ENCODE assay signal across 16 mouse cellular contexts in the genomic region with DNA sequence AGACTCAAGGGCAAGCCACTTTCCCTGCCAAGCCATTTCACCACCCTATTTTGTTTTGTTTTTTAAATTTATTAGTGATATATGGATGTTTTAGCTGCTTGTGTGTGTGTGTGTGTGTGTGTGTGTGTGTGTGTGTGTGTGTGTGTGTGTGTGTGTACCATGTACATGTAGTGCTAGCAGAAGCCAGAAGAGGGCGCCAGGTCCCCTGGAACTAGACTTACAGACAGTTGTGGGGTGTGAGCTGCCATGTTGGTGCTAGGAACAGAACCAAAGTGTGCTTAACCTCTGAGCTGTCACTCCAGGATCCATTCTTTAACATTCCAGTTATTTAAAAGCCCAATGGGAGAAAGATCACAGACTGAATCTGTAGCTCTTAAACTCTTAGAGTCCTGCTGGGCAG. TPM values are rescaled to one million over a fixed set of nuclear protein-coding genes. Genes with fewer than 3 reads are reported as not detected.
DNase-seq lines count a peak whose midpoint lies in the region; ATAC-seq and TF ChIP-seq lines count a peak whose summit lies in the region.
"Had no signal": no experiment of that assay in that cellular context is flagged by ENCODE, and none has a peak within 500 bp of the region (broad histone marks: within the 10 kb centered on the region; RNA-seq: fewer than 3 reads in every experiment).

No protein-coding gene starts in this region.

- 68% methylated on average over 1 of the region's 1 CpGs for WGBS in hindbrain, postnatal 0 days
- WGBS in hindbrain, embryonic 16.5 days: 100% methylated on average over 1 of the region's 1 CpGs
- 67% methylated on average over 1 of the region's 1 CpGs for WGBS in lung, postnatal 0 days
- WGBS in forebrain, embryonic 16.5 days: 93% methylated on average over 1 of the region's 1 CpGs

- H3K27ac ChIP-seq in hindbrain, postnatal 0 days: no peak overlapping the region
- H3K27ac ChIP-seq in hindbrain, embryonic 16.5 days (ENCODE audit: low read depth, low read length): no peak overlapping the region
- H3K27ac ChIP-seq in lung, postnatal 0 days (ENCODE audit: low read length): no peak overlapping the region
- H3K27ac ChIP-seq in ES-Bruce4 (ENCODE audit: insufficient read depth, low read length): no peak overlapping the region
- H3K27ac ChIP-seq in forebrain, embryonic 16.5 days (ENCODE audit: low read length): no peak overlapping the region
- H3K27ac ChIP-seq: lung, embryonic 15.5 days; midbrain, embryonic 12.5 days; neural tube, embryonic 13.5 days had no signal

- TF ChIP-seq EP300 in lung, postnatal 0 days (IDR thresholded peaks at IDR 0.05): no peak
- TF ChIP-seq EP300 in ES-Bruce4 (IDR thresholded peaks at IDR 0.05; ENCODE audit: insufficient read depth, low read depth, low read length): no peak

- peak; percentile 38 for TF ChIP-seq CTCF in hindbrain, postnatal 0 days (IDR thresholded peaks at IDR 0.05; ENCODE audit: low read depth)
- TF ChIP-seq CTCF in lung, postnatal 0 days (IDR thresholded peaks at IDR 0.05): peak; percentile 33; the same call in 1 of the 2 replicates
- peak; percentile 28 for TF ChIP-seq CTCF in ES-Bruce4 (IDR thresholded peaks at IDR 0.05; ENCODE audit: low read depth, low read length)

- H3K4me2 ChIP-seq in hindbrain, postnatal 0 days (ENCODE audit: low read depth, low read length): no peak overlapping the region
- H3K4me2 ChIP-seq in hindbrain, embryonic 16.5 days (ENCODE audit: low read length): no peak overlapping the region
- no peak overlapping the region for H3K4me2 ChIP-seq in lung, postnatal 0 days (replicated peaks; ENCODE audit: low read depth, low read length)
- no peak overlapping the region for H3K4me2 ChIP-seq in forebrain, embryonic 16.5 days (ENCODE audit: low read length)
- H3K4me2 ChIP-seq: lung, embryonic 15.5 days; midbrain, embryonic 12.5 days; neural tube, embryonic 13.5 days had no signal

- peaks cover 16% of the 10 kb centered on the region for H3K36me3 ChIP-seq in hindbrain, postnatal 0 days (ENCODE audit: insufficient read depth, low read length)
- H3K36me3 ChIP-seq in hindbrain, embryonic 16.5 days (ENCODE audit: control insufficient read depth, insufficient read depth, low read length): peaks cover 12% of the 10 kb centered on the region
- no peaks in the 10 kb centered on the region; the same call in 1 of the 2 replicates for H3K36me3 ChIP-seq in lung, postnatal 0 days (ENCODE audit: insufficient read depth, low read length)
- peaks cover 8% of the 10 kb centered on the region for H3K36me3 ChIP-seq in ES-Bruce4 (ENCODE audit: control insufficient read depth, insufficient read depth, low read length, poor library complexity, severe bottlenecking)
- H3K36me3 ChIP-seq in forebrain, embryonic 16.5 days (ENCODE audit: control insufficient read depth, insufficient read depth): peaks cover 18% of the 10 kb centered on the region

- H3K9me3 ChIP-seq in hindbrain, postnatal 0 days (ENCODE audit: low read length): no peaks in the 10 kb centered on the region
- H3K9me3 ChIP-seq in hindbrain, embryonic 16.5 days (ENCODE audit: control insufficient read depth, low read length): no peaks in the 10 kb centered on the region
- H3K9me3 ChIP-seq in lung, postnatal 0 days (ENCODE audit: low read length): no peaks in the 10 kb centered on the region
- H3K9me3 ChIP-seq in ES-Bruce4 (replicated peaks; ENCODE audit: control insufficient read depth, insufficient read depth, low read length, poor library complexity, severe bottlenecking): no peaks in the 10 kb centered on the region
- peaks cover 4% of the 10 kb centered on the region; the same call in 1 of the 2 replicates for H3K9me3 ChIP-seq in forebrain, embryonic 16.5 days (ENCODE audit: control insufficient read depth, low read length)
- H3K9me3 ChIP-seq: lung, embryonic 15.5 days; neural tube, embryonic 13.5 days had no signal

- H3K4me1 ChIP-seq in hindbrain, postnatal 0 days (ENCODE audit: insufficient read depth, low read length): no peaks in the 10 kb centered on the region
- no peaks in the 10 kb centered on the region for H3K4me1 ChIP-seq in hindbrain, embryonic 16.5 days (ENCODE audit: control insufficient read depth, insufficient read depth, low read depth, low read length)
- H3K4me1 ChIP-seq in lung, postnatal 0 days (ENCODE audit: insufficient read depth, low read depth, low read length): no peaks in the 10 kb centered on the region
- H3K4me1 ChIP-seq in ES-Bruce4 (ENCODE audit: control insufficient read depth, insufficient read depth, low read length): no peaks in the 10 kb centered on the region
- H3K4me1 ChIP-seq in forebrain, embryonic 16.5 days (replicated peaks; ENCODE audit: control insufficient read depth, insufficient read depth, low read length): no peaks in the 10 kb centered on the region
- H3K4me1 ChIP-seq: midbrain, embryonic 12.5 days; neural tube, embryonic 13.5 days had no signal

- no peak for TF ChIP-seq POLR2A in ES-Bruce4 (IDR thresholded peaks at IDR 0.05; ENCODE audit: insufficient read depth, low read length)

- H3K27me3 ChIP-seq in hindbrain, postnatal 0 days (ENCODE audit: insufficient read depth, low read length): no peaks in the 10 kb centered on the region
- no peaks in the 10 kb centered on the region for H3K27me3 ChIP-seq in hindbrain, embryonic 16.5 days (replicated peaks; ENCODE audit: control insufficient read depth, insufficient read depth, low read length)
- no peaks in the 10 kb centered on the region for H3K27me3 ChIP-seq in lung, postnatal 0 days (replicated peaks; ENCODE audit: insufficient read depth, low read length)
- H3K27me3 ChIP-seq in ES-Bruce4 (ENCODE audit: control insufficient read depth, insufficient read depth, low read length, poor library complexity, severe bottlenecking): no peaks in the 10 kb centered on the region
- H3K27me3 ChIP-seq in forebrain, embryonic 16.5 days (replicated peaks; ENCODE audit: control insufficient read depth, insufficient read depth, low read length): no peaks in the 10 kb centered on the region
- H3K27me3 ChIP-seq: lung, embryonic 15.5 days; midbrain, embryonic 12.5 days; neural tube, embryonic 13.5 days had no signal

- no peak for ATAC-seq in hindbrain, postnatal 0 days
- no peak for ATAC-seq in hindbrain, embryonic 16.5 days
- no peak for ATAC-seq in lung, postnatal 0 days
- no peak for ATAC-seq in forebrain, embryonic 16.5 days

- no peak overlapping the region for H3K9ac ChIP-seq in hindbrain, postnatal 0 days (replicated peaks; ENCODE audit: low read length)
- no peak overlapping the region for H3K9ac ChIP-seq in hindbrain, embryonic 16.5 days (ENCODE audit: low read depth, low read length)
- no peak overlapping the region for H3K9ac ChIP-seq in lung, postnatal 0 days (replicated peaks; ENCODE audit: low read depth)
- H3K9ac ChIP-seq in ES-Bruce4 (ENCODE audit: low read depth, poor library complexity, severe bottlenecking): no peak overlapping the region
- no peak overlapping the region for H3K9ac ChIP-seq in forebrain, embryonic 16.5 days (replicated peaks; ENCODE audit: low read depth, low read length)
- H3K9ac ChIP-seq: lung, embryonic 15.5 days; midbrain, embryonic 12.5 days; neural tube, embryonic 13.5 days had no signal

- intact Hi-C loops in heart, postnatal 36 days (cut with DNase I): no loop called here

- no peak for DNase-seq in hindbrain, postnatal 0 days (ENCODE audit: low spot score)
- DNase-seq in lung, postnatal 0 days (ENCODE audit: low spot score): no peak
- DNase-seq in lung, adult 18-20 months: no peak
- DNase-seq in c-Kit-negative CD71-positive TER-119-positive erythroid progenitor cells, embryonic 14.5 days (ENCODE audit: low read depth, low spot score): peak; percentile 5
- no peak for DNase-seq in heart, postnatal 36 days
- DNase-seq: embryo, embryonic 11 days; gastrocnemius, postnatal 25 days; heart, postnatal 10 days; kidney, adult 9 months; right cerebral cortex, adult 18-20 months had no signal

- no peak overlapping the region for H3K4me3 ChIP-seq in hindbrain, postnatal 0 days (ENCODE audit: low read length)
- H3K4me3 ChIP-seq in hindbrain, embryonic 16.5 days (ENCODE audit: low read length): no peak overlapping the region
- H3K4me3 ChIP-seq in lung, postnatal 0 days (ENCODE audit: low read depth, low read length): no peak overlapping the region
- no peak overlapping the region for H3K4me3 ChIP-seq in ES-Bruce4 (ENCODE audit: low read depth, low read length)
- H3K4me3 ChIP-seq in forebrain, embryonic 16.5 days (replicated peaks; ENCODE audit: low read length): no peak overlapping the region
- H3K4me3 ChIP-seq: lung, embryonic 15.5 days; midbrain, embryonic 12.5 days; neural tube, embryonic 13.5 days had no signal

RNA-seq across cellular contexts. Expression of gene Tubg1, which starts 7.3 kb away (rescaled TPM):
- 59.3 and 68.3 TPM in 2 replicates for total RNA-seq in hindbrain, postnatal 0 days (2014; rRNA removed)
- 71.5 and 72.8 TPM in 2 replicates for polyA plus RNA-seq in hindbrain, postnatal 0 days (2015; fragmentation: Nextera tagmentation; extraction: Ambion mirVana)
- 79.6 and 80.2 TPM in 2 replicates for polyA plus RNA-seq in hindbrain, embryonic 16.5 days (2015; fragmentation: Nextera tagmentation; extraction: Ambion mirVana)
- 25.8 TPM in 2 replicates for polyA plus RNA-seq in lung, postnatal 0 days (2015; fragmentation: Nextera tagmentation; extraction: Ambion mirVana)
- 55.3 and 60.5 TPM in 2 replicates for polyA plus RNA-seq in ES-Bruce4 (2011; ENCODE audit: insufficient read depth, insufficient read length, low read depth, missing spikeins)
- 90.7 and 93.0 TPM in 2 replicates for polyA plus RNA-seq in forebrain, embryonic 16.5 days (2015; fragmentation: Nextera tagmentation; extraction: Ambion mirVana)
- 10 to 100 TPM; 23.2 to 24.1 TPM for total RNA-seq in heart, postnatal 36 days (2021)

RNA-seq across cellular contexts. Expression of gene Retreg3, which starts 7.4 kb away (rescaled TPM):
- 56.8 and 68.4 TPM in 2 replicates for total RNA-seq in hindbrain, postnatal 0 days (2014; rRNA removed)
- 23.4 and 24.7 TPM in 2 replicates for polyA plus RNA-seq in hindbrain, postnatal 0 days (2015; fragmentation: Nextera tagmentation; extraction: Ambion mirVana)
- 22.8 and 24.3 TPM in 2 replicates for polyA plus RNA-seq in hindbrain, embryonic 16.5 days (2015; fragmentation: Nextera tagmentation; extraction: Ambion mirVana)
- 18.8 and 18.9 TPM in 2 replicates for polyA plus RNA-seq in lung, postnatal 0 days (2015; fragmentation: Nextera tagmentation; extraction: Ambion mirVana)
- 32.3 and 33.6 TPM in 2 replicates for polyA plus RNA-seq in ES-Bruce4 (2011; ENCODE audit: insufficient read depth, insufficient read length, low read depth, missing spikeins)
- polyA plus RNA-seq in forebrain, embryonic 16.5 days (2015; fragmentation: Nextera tagmentation; extraction: Ambion mirVana): 24.5 and 25.2 TPM in 2 replicates
- 10 to 100 TPM; 34.2 to 36.3 TPM for total RNA-seq in heart, postnatal 36 days (2021)

RNA-seq across cellular contexts. Expression of gene Tubg2, which starts 28.6 kb away (rescaled TPM):
- total RNA-seq in hindbrain, postnatal 0 days (2014; rRNA removed): 29.7 and 40.8 TPM in 2 replicates
- 57.7 and 62.8 TPM in 2 replicates for polyA plus RNA-seq in hindbrain, postnatal 0 days (2015; fragmentation: Nextera tagmentation; extraction: Ambion mirVana)
- polyA plus RNA-seq in hindbrain, embryonic 16.5 days (2015; fragmentation: Nextera tagmentation; extraction: Ambion mirVana): 56.9 and 60.3 TPM in 2 replicates
- 1.9 and 2.3 TPM in 2 replicates for polyA plus RNA-seq in lung, postnatal 0 days (2015; fragmentation: Nextera tagmentation; extraction: Ambion mirVana)
- polyA plus RNA-seq in ES-Bruce4 (2011; ENCODE audit: insufficient read depth, insufficient read length, low read depth, missing spikeins): 1.9 and 3.0 TPM in 2 replicates
- 36.2 and 43.0 TPM in 2 replicates for polyA plus RNA-seq in forebrain, embryonic 16.5 days (2015; fragmentation: Nextera tagmentation; extraction: Ambion mirVana)
- total RNA-seq in heart, postnatal 36 days (2021): 1 to 10 TPM; 3.7 to 3.9 TPM

RNA-seq across cellular contexts. Expression of gene Psmc3ip, which starts 31.8 kb away (rescaled TPM):
- total RNA-seq in hindbrain, postnatal 0 days (2014; rRNA removed): 2.9 and 5.5 TPM in 2 replicates
- 16.3 and 17.5 TPM in 2 replicates for polyA plus RNA-seq in hindbrain, postnatal 0 days (2015; fragmentation: Nextera tagmentation; extraction: Ambion mirVana)
- 17.9 and 19.0 TPM in 2 replicates for polyA plus RNA-seq in hindbrain, embryonic 16.5 days (2015; fragmentation: Nextera tagmentation; extraction: Ambion mirVana)
- 9.8 and 10.4 TPM in 2 replicates for polyA plus RNA-seq in lung, postnatal 0 days (2015; fragmentation: Nextera tagmentation; extraction: Ambion mirVana)
- 35.1 and 35.3 TPM in 2 replicates for polyA plus RNA-seq in ES-Bruce4 (2011; ENCODE audit: insufficient read depth, insufficient read length, low read depth, missing spikeins)
- 37.3 and 43.6 TPM in 2 replicates for polyA plus RNA-seq in forebrain, embryonic 16.5 days (2015; fragmentation: Nextera tagmentation; extraction: Ambion mirVana)
- 1 to 10 TPM; 1.9 to 4.1 TPM for total RNA-seq in heart, postnatal 36 days (2021)

RNA-seq across cellular contexts. Expression of gene Mlx, which starts 40.0 kb away (rescaled TPM):
- 42.2 and 75.2 TPM in 2 replicates for total RNA-seq in hindbrain, postnatal 0 days (2014; rRNA removed)
- polyA plus RNA-seq in hindbrain, postnatal 0 days (2015; fragmentation: Nextera tagmentation; extraction: Ambion mirVana): 58.3 and 61.0 TPM in 2 replicates
- 91.5 and 101 TPM in 2 replicates for polyA plus RNA-seq in hindbrain, embryonic 16.5 days (2015; fragmentation: Nextera tagmentation; extraction: Ambion mirVana)
- polyA plus RNA-seq in lung, postnatal 0 days (2015; fragmentation: Nextera tagmentation; extraction: Ambion mirVana): 42.5 and 44.5 TPM in 2 replicates
- polyA plus RNA-seq in ES-Bruce4 (2011; ENCODE audit: insufficient read depth, insufficient read length, low read depth, missing spikeins): 40.5 and 44.8 TPM in 2 replicates
- 94.6 and 102 TPM in 2 replicates for polyA plus RNA-seq in forebrain, embryonic 16.5 days (2015; fragmentation: Nextera tagmentation; extraction: Ambion mirVana)
- 10 to 100 TPM; 18.8 to 23.1 TPM for total RNA-seq in heart, postnatal 36 days (2021)
